Mouse (Mus musculus) heart, embryonic 12.5 days (tissue): Measurements from ENCODE around the gene Faiml. TPM values are rescaled to one million over a fixed set of nuclear protein-coding genes. Genes with fewer than 3 reads are reported as not detected.

Experiments
- ATAC-seq: fragments of 200-750 bp; cut with Nextera tagmentation; 2 replicates; pipeline ENCODE4 v1.8.0; 2017; ENCODE audit warnings: moderate TSS enrichment, moderate library complexity; ENCODE audit not compliant: insufficient number of reproducible peaks, low FRiP score
- H3K27ac ChIP-seq: fragments of 300-500 bp; sonication (generic); 2 replicates; pipeline ENCODE4 v1.5.1; 2016; ENCODE audit warnings: mild to moderate bottlenecking, moderate library complexity; ENCODE audit not compliant: poor library complexity, severe bottlenecking
- H3K27me3 ChIP-seq: fragments of 300-500 bp; sonication (generic); replicated peaks from 2 replicates; pipeline ENCODE4 v1.6.1; 2016; ENCODE audit warnings: mild to moderate bottlenecking, moderate library complexity
- H3K36me3 ChIP-seq: fragments of 300-500 bp; sonication (generic); 2 replicates; pipeline ENCODE4 v1.6.1; 2016; ENCODE audit warnings: mild to moderate bottlenecking, moderate library complexity
- H3K4me1 ChIP-seq: fragments of 300-500 bp; sonication (generic); replicated peaks from 2 replicates; pipeline ENCODE4 v1.6.1; 2016; ENCODE audit warnings: mild to moderate bottlenecking
- H3K4me2 ChIP-seq: fragments of 300-500 bp; sonication (generic); 2 replicates; pipeline ENCODE4 v1.6.1; 2016; ENCODE audit warnings: mild to moderate bottlenecking, moderate library complexity
- H3K4me3 ChIP-seq: fragments of 300-500 bp; sonication (generic); 2 replicates; pipeline ENCODE4 v1.5.1; 2016; ENCODE audit warnings: mild to moderate bottlenecking
- H3K9ac ChIP-seq: fragments of 300-500 bp; sonication (generic); 2 replicates; pipeline ENCODE4 v1.6.1; 2016; ENCODE audit warnings: mild to moderate bottlenecking, moderate library complexity
- H3K9me3 ChIP-seq: fragments of 300-500 bp; sonication (generic); replicated peaks from 2 replicates; pipeline ENCODE4 v1.6.1; 2016; ENCODE audit warnings: mild to moderate bottlenecking, moderate library complexity
- WGBS: fragments of 180-500 bp; shearing (Covaris S2); methylation state at CpG from one replicate; pipeline ENCODE4 v1.1.7; 2016; 5-methylcytosine and 5-hydroxymethylcytosine counted together
- polyA plus RNA-seq: library from polyadenylated mRNA; unstranded; fragments of >200 nt; fragmentation: Nextera tagmentation; extraction: Ambion mirVana; gene quantifications from 2 replicates; pipeline ENCODE4 v1.2.1, GENCODE M21; 2016

Gene Faiml
- polyA plus RNA-seq, 1 experiment from 2014 or later: not detected

DNA sequence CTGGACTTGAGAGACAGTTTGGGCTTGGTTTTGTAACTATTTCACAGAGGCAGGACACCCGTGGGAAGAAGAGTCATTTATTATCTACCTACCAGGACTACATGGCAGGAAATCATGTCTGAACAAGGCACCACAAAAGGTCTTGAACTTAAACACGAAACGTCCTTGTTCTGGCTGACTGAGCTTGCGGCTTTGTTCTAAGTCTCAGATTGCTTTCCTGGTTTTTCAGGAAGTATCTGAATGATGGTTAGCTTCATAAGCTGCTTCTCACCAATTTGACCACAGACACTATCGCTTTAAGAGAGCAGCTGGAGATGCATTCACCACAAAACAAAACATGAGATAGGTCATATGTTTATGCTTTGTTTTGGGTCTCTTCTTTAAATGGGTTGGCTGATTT, 3.5 kb upstream of the Faiml start:
- H3K4me2 ChIP-seq: no peak overlapping the region
- no peaks in the 10 kb centered on the region for H3K9me3 ChIP-seq
- H3K36me3 ChIP-seq: no peaks in the 10 kb centered on the region
- H3K4me3 ChIP-seq: no peak overlapping the region
- WGBS: 75% methylated on average over 5 of the region's 5 CpGs
- ATAC-seq: no peak
- H3K27ac ChIP-seq: no peak overlapping the region
- no peak overlapping the region for H3K9ac ChIP-seq
- H3K27me3 ChIP-seq: no peaks in the 10 kb centered on the region
- H3K4me1 ChIP-seq: peaks cover 11% of the 10 kb centered on the region

- no peak overlapping the region for H3K27ac ChIP-seq
- no peak overlapping the region for H3K4me3 ChIP-seq
- ATAC-seq: no peak
- peaks cover 11% of the 10 kb centered on the region for H3K4me1 ChIP-seq
- no peaks in the 10 kb centered on the region for H3K9me3 ChIP-seq
- no peaks in the 10 kb centered on the region for H3K27me3 ChIP-seq
- H3K36me3 ChIP-seq: no peaks in the 10 kb centered on the region
- WGBS: 67% methylated on average over 1 of the region's 1 CpGs
- H3K9ac ChIP-seq: no peak overlapping the region
- H3K4me2 ChIP-seq: no peak overlapping the region
Measured at GRCm38 (mm10) chr9:99239256-99239655, 2.2 kb upstream of the Faiml start.

GRCm38 (mm10) chr9:99238276-99238675, 1.2 kb upstream of the Faiml start:
- no peak overlapping the region for H3K4me2 ChIP-seq
- no peak overlapping the region for H3K4me3 ChIP-seq
- no peak overlapping the region for H3K27ac ChIP-seq
- 86% methylated on average over 10 of the region's 10 CpGs for WGBS
- H3K36me3 ChIP-seq: no peaks in the 10 kb centered on the region
- no peaks in the 10 kb centered on the region for H3K9me3 ChIP-seq
- no peak for ATAC-seq
- H3K9ac ChIP-seq: no peak overlapping the region
- H3K4me1 ChIP-seq: peaks cover 7% of the 10 kb centered on the region
- no peaks in the 10 kb centered on the region for H3K27me3 ChIP-seq

DNA sequence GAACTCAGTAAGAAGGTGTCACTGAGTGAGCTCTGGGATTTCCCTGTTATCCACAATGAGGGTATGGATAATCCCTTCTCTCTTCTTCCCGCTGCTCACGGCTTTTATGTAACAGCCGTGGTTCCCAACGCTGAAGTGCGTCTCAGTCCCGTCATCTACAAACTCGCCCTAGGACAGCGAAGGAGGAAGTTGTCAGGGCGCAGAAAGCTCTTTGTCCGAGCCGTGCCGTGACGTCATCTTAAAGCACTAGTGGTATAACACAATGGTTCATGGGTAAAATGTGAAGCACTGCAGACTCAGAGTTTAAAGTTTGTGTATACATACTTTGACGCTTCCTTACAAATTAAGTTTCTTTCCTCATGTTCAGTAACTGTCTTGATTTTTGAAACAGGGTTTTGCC, 7.6 kb downstream of the Faiml start:
- ATAC-seq: no peak
- no peak overlapping the region for H3K27ac ChIP-seq
- H3K9me3 ChIP-seq: no peaks in the 10 kb centered on the region
- H3K27me3 ChIP-seq: no peaks in the 10 kb centered on the region
- H3K4me3 ChIP-seq: no peak overlapping the region
- no peak overlapping the region for H3K9ac ChIP-seq
- H3K4me1 ChIP-seq: no peaks in the 10 kb centered on the region
- H3K36me3 ChIP-seq: no peaks in the 10 kb centered on the region
- H3K4me2 ChIP-seq: no peak overlapping the region
- 85% methylated on average over 14 of the region's 14 CpGs for WGBS

- Histone ChIP-seq H3K9ac (no peak overlapping the region), H3K9me3 (no peaks in the 10 kb centered on the region), H3K27me3 (no peaks in the 10 kb centered on the region), H3K36me3 (no peaks in the 10 kb centered on the region), H3K27ac (no peak overlapping the region), H3K4me3 (no peak overlapping the region), H3K4me1 (no peaks in the 10 kb centered on the region), H3K4me2 (no peak overlapping the region)
- ATAC-seq: no peak
- 44% methylated on average over 3 of the region's 3 CpGs for WGBS
Measured at GRCm38 (mm10) chr9:99224583-99224982, 12.5 kb downstream of the Faiml start.

GRCm38 (mm10) chr9:99221636-99222035, 15.4 kb downstream of the Faiml start:
- Histone ChIP-seq H3K27ac (no peak overlapping the region), H3K9me3 (no peaks in the 10 kb centered on the region), H3K27me3 (no peaks in the 10 kb centered on the region), H3K4me2 (no peak overlapping the region), H3K4me1 (no peaks in the 10 kb centered on the region), H3K4me3 (no peak overlapping the region), H3K36me3 (no peaks in the 10 kb centered on the region), H3K9ac (no peak overlapping the region)
- no peak for ATAC-seq
- WGBS: 68% methylated on average over 4 of the region's 4 CpGs

DNA sequence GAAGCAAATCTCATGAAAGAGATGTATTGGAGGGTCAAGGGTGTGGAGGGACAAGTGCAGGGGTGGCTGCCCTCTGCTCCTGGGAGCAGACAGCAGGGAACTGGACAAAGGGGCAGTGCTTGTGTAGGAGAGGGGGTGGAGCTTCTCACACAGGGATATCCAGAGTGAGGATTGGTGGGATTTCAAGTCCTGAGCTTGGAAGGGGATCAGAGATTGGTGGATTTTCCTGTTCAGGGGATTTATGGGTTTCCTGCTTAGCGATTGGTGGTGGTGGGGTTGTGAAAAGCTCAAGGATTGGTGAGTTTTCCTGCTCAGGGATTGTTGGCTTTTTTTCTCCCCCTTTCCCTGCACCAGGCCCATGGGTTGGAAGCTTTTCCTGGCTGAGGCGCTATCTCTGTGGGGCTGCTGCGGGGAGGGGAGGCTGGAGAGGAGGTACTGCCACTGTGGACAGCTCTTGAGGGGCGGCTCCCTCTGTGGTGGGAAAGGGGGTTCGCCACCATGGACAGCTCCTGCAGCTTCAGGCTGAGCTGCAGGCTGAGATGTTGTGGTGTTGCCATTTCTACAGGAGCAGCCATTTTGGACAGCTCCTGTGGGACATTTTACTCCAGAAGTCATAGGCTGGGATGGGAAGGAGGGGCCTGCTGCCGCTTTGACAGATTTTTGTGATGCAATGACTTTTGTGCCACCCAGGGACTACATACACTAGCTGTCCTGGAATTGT, 18.9 kb downstream of the Faiml start:
- H3K27me3 ChIP-seq: no peaks in the 10 kb centered on the region
- H3K9me3 ChIP-seq: no peaks in the 10 kb centered on the region
- H3K9ac ChIP-seq: no peak overlapping the region
- no peaks in the 10 kb centered on the region for H3K36me3 ChIP-seq
- H3K4me3 ChIP-seq: no peak overlapping the region
- ATAC-seq: peak; percentile 71
- H3K4me1 ChIP-seq: no peaks in the 10 kb centered on the region
- H3K4me2 ChIP-seq: no peak overlapping the region
- H3K27ac ChIP-seq: no peak overlapping the region
- WGBS: 13% methylated on average over 6 of the region's 6 CpGs

DNA sequence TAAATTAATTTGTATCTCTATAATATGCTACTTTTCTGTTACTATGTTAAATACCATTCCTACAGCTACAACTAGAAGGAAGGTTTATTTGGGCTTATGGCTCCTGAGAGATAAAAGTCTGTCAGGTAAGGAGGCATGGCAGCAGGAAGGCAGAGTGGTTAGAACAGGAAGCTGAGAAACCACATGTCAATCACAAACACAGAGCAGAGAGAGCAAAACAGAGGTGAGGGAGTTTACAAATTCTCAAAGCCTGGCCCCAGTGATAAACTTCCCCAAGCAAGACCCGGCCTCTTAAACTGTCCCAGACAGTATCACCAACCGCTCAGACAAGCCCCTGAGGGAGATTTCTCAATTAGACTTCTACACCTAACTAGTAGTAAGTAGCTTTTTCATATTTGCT, 20.9 kb downstream of the Faiml start:
- no peak for ATAC-seq
- H3K4me1 ChIP-seq: no peaks in the 10 kb centered on the region
- no peak overlapping the region for H3K9ac ChIP-seq
- WGBS: 61% methylated on average over 2 of the region's 2 CpGs
- H3K4me2 ChIP-seq: no peak overlapping the region
- H3K9me3 ChIP-seq: no peaks in the 10 kb centered on the region
- no peak overlapping the region for H3K27ac ChIP-seq
- no peaks in the 10 kb centered on the region for H3K27me3 ChIP-seq
- no peaks in the 10 kb centered on the region for H3K36me3 ChIP-seq
- no peak overlapping the region for H3K4me3 ChIP-seq

- Histone ChIP-seq H3K4me1 (no peaks in the 10 kb centered on the region), H3K36me3 (no peaks in the 10 kb centered on the region), H3K4me3 (no peak overlapping the region), H3K4me2 (no peak overlapping the region), H3K9ac (no peak overlapping the region), H3K27me3 (no peaks in the 10 kb centered on the region), H3K27ac (no peak overlapping the region), H3K9me3 (no peaks in the 10 kb centered on the region)
- WGBS: 49% methylated on average over 2 of the region's 2 CpGs
- ATAC-seq: no peak
Measured at GRCm38 (mm10) chr9:99212643-99213042, 24.4 kb downstream of the Faiml start.

- H3K4me3 ChIP-seq: no peak overlapping the region
- no peak for ATAC-seq
- H3K27ac ChIP-seq: no peak overlapping the region
- no peaks in the 10 kb centered on the region for H3K36me3 ChIP-seq
- no peak overlapping the region for H3K4me2 ChIP-seq
- H3K9me3 ChIP-seq: no peaks in the 10 kb centered on the region
- no peaks in the 10 kb centered on the region for H3K27me3 ChIP-seq
- peaks cover 8% of the 10 kb centered on the region for H3K4me1 ChIP-seq
- no peak overlapping the region for H3K9ac ChIP-seq
- WGBS: 57% methylated on average over 8 of the region's 8 CpGs
Measured at GRCm38 (mm10) chr9:99183043-99183670, 53.9 kb downstream of the Faiml start.

DNA sequence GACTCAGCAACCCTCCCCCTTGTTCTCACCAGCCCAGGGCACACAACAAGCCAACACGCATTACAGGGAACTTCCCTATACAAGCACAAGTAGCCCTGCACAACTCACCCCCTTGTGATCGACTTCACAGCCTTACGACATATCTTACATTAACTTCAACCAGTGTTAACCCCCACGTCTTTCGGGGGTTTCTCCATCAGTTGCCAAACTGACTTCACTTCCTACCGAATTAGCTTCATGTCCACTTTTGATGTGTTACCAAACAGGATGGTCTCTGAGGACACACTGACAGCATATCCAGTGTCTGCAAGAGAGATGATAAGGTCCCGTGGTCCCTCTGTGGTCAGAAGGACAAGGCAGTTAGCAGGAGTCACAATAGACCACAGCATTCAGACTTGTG, 54.9 kb downstream of the Faiml start:
- Histone ChIP-seq H3K9me3 (no peaks in the 10 kb centered on the region), H3K4me3 (no peak overlapping the region), H3K4me1 (peaks cover 8% of the 10 kb centered on the region), H3K36me3 (no peaks in the 10 kb centered on the region), H3K4me2 (no peak overlapping the region), H3K27ac (no peak overlapping the region), H3K27me3 (no peaks in the 10 kb centered on the region), H3K9ac (no peak overlapping the region)
- 71% methylated on average over 7 of the region's 7 CpGs for WGBS
- no peak for ATAC-seq

GRCm38 (mm10) chr9:99180272-99180671, 56.8 kb downstream of the Faiml start:
- no peak for ATAC-seq
- H3K9ac ChIP-seq: no peak overlapping the region
- H3K27ac ChIP-seq: no peak overlapping the region
- H3K36me3 ChIP-seq: no peaks in the 10 kb centered on the region
- peaks cover 6% of the 10 kb centered on the region for H3K4me1 ChIP-seq
- no peak overlapping the region for H3K4me2 ChIP-seq
- no peaks in the 10 kb centered on the region for H3K9me3 ChIP-seq
- H3K4me3 ChIP-seq: no peak overlapping the region
- 61% methylated on average over 8 of the region's 8 CpGs for WGBS
- no peaks in the 10 kb centered on the region for H3K27me3 ChIP-seq
